Comparison of ENCODE assay signal across 27 mouse cellular contexts in genomic region chr13:49060456-49060855, GRCm38 (mm10).
"Had no signal": no experiment of that assay in that cellular context is flagged by ENCODE, and none has a peak within 500 bp of the region (broad histone marks: within the 10 kb centered on the region; RNA-seq: fewer than 3 reads in every experiment).

No protein-coding gene starts in this region.

- H3K36me3 ChIP-seq: embryonic facial prominence, embryonic 12.5 days; embryonic facial prominence, embryonic 15.5 days had no signal

- H3K4me2 ChIP-seq: embryonic facial prominence, embryonic 12.5 days; embryonic facial prominence, embryonic 13.5 days; embryonic facial prominence, embryonic 15.5 days; forebrain, embryonic 12.5 days; forebrain, embryonic 13.5 days; forebrain, embryonic 15.5 days had no signal

- H3K4me3 ChIP-seq: embryonic facial prominence, embryonic 10.5 days; embryonic facial prominence, embryonic 12.5 days; embryonic facial prominence, embryonic 13.5 days; embryonic facial prominence, embryonic 15.5 days; erythroblast, embryonic 14.5 days; forebrain, embryonic 10.5 days; forebrain, embryonic 12.5 days; forebrain, embryonic 13.5 days; forebrain, embryonic 15.5 days; gastrocnemius, adult 2 months; heart, adult 2 months had no signal

- H3K27me3 ChIP-seq: embryonic facial prominence, embryonic 12.5 days; embryonic facial prominence, embryonic 13.5 days; embryonic facial prominence, embryonic 15.5 days; forebrain, embryonic 12.5 days; forebrain, embryonic 13.5 days; forebrain, embryonic 15.5 days had no signal

- ATAC-seq: forebrain, embryonic 13.5 days; forebrain, embryonic 14.5 days; forebrain, embryonic 15.5 days; forebrain, embryonic 16.5 days; forebrain, postnatal 0 days had no signal

- H3K4me1 ChIP-seq: embryonic facial prominence, embryonic 10.5 days; embryonic facial prominence, embryonic 12.5 days; embryonic facial prominence, embryonic 13.5 days; embryonic facial prominence, embryonic 15.5 days; forebrain, embryonic 10.5 days; forebrain, embryonic 12.5 days; forebrain, embryonic 13.5 days; forebrain, embryonic 15.5 days had no signal

- H3K27ac ChIP-seq: embryonic facial prominence, embryonic 10.5 days; embryonic facial prominence, embryonic 12.5 days; embryonic facial prominence, embryonic 13.5 days; embryonic facial prominence, embryonic 15.5 days; forebrain, embryonic 12.5 days; forebrain, embryonic 13.5 days; forebrain, embryonic 15.5 days; gastrocnemius, adult 2 months; heart, adult 2 months had no signal

- H3K9ac ChIP-seq: embryonic facial prominence, embryonic 12.5 days; embryonic facial prominence, embryonic 13.5 days; embryonic facial prominence, embryonic 15.5 days; forebrain, embryonic 12.5 days; forebrain, embryonic 13.5 days; forebrain, embryonic 15.5 days; forebrain, postnatal 0 days had no signal

- DNase-seq: cerebellum, adult 18-20 months; cerebellum, adult 2 months; cerebellum, adult 8-10 months; cerebellum, adult 9-10 months; cerebellum, adult 9-11 months; cerebellum, postnatal 14 days; cerebellum, postnatal 25 days; cerebellum, postnatal 36 days; embryo, embryonic 11 days; forebrain, postnatal 0 days; gastrocnemius, adult 2 months; gastrocnemius, postnatal 10 days; gastrocnemius, postnatal 14 days; gastrocnemius, postnatal 25 days; gastrocnemius, postnatal 36 days; heart, adult 2 months had no signal

- H3K9me3 ChIP-seq: embryonic facial prominence, embryonic 10.5 days; embryonic facial prominence, embryonic 12.5 days; embryonic facial prominence, embryonic 13.5 days; embryonic facial prominence, embryonic 15.5 days; forebrain, embryonic 10.5 days; forebrain, embryonic 12.5 days; forebrain, embryonic 13.5 days; forebrain, embryonic 15.5 days had no signal
